Mouse (Mus musculus): Measurements from ENCODE around the gene Kazn. TPM values are rescaled to one million over a fixed set of nuclear protein-coding genes. Genes with fewer than 3 reads are reported as not detected.

The Kazn gene
- total RNA-seq, 2 experiments from 2014 or later = 3.4 to 4.3 TPM

Other genes with a start within 250 kb of the Kazn start
- under 1 TPM; 0.05 to 0.31 TPM for gene Fhad1, start 224.3 kb downstream of the Kazn start, total RNA-seq (2021)
- 1 to 10 TPM; 7.3 to 8.6 TPM for gene Tmem51, start 155.1 kb downstream of the Kazn start, total RNA-seq (2021)

Measured in heart, postnatal 25 days (tissue).